Mouse (Mus musculus) heart, embryonic 15.5 days (tissue): Measurements from ENCODE around the gene Cnpy2. TPM values are rescaled to one million over a fixed set of nuclear protein-coding genes. Genes with fewer than 3 reads are reported as not detected.
A peak's percentile ranks its signal among the peaks of the same experiment; 100 is the strongest.
"Not testable (repeated sequence)": the region's sequence is repeated elsewhere in the genome, so short reads cannot be mapped to it uniquely, and the experiment has no call there.

Source experiments
- ATAC-seq: fragments of 200-750 bp; cut with Nextera tagmentation; replicated peaks from 2 replicates; pipeline ENCODE4 v1.8.0; 2017; ENCODE audit warnings: low read depth, moderate TSS enrichment; ENCODE audit not compliant: insufficient number of reproducible peaks, insufficient read depth, low FRiP score
- H3K27ac ChIP-seq: fragments of 300-500 bp; sonication (generic); 2 replicates; pipeline ENCODE4 v1.5.1; 2015; ENCODE audit warnings: mild to moderate bottlenecking, inconsistent platforms
- H3K27me3 ChIP-seq: fragments of 300-500 bp; sonication (generic); 2 replicates; pipeline ENCODE4 v1.6.1; 2015; ENCODE audit warnings: inconsistent platforms
- H3K36me3 ChIP-seq: fragments of 300-500 bp; sonication (generic); 2 replicates; pipeline ENCODE4 v1.6.1; 2015; ENCODE audit warnings: mild to moderate bottlenecking, inconsistent platforms
- H3K4me1 ChIP-seq: fragments of 300-500 bp; sonication (generic); replicated peaks from 2 replicates; pipeline ENCODE4 v1.6.1; 2015; ENCODE audit warnings: inconsistent platforms
- H3K4me2 ChIP-seq: fragments of 300-500 bp; sonication (generic); 2 replicates; pipeline ENCODE4 v1.6.1; 2015; ENCODE audit warnings: inconsistent platforms, mild to moderate bottlenecking, moderate library complexity
- H3K4me3 ChIP-seq: fragments of 300-500 bp; sonication (generic); 2 replicates; pipeline ENCODE4 v1.5.1; 2015; ENCODE audit warnings: mild to moderate bottlenecking, inconsistent platforms
- H3K9ac ChIP-seq: fragments of 300-500 bp; sonication (generic); 2 replicates; pipeline ENCODE4 v1.6.1; 2015; ENCODE audit warnings: mild to moderate bottlenecking, inconsistent platforms
- H3K9me3 ChIP-seq: fragments of 300-500 bp; sonication (generic); replicated peaks from 2 replicates; pipeline ENCODE4 v1.6.1; 2016; ENCODE audit warnings: inconsistent platforms
- WGBS: fragments of 180-500 bp; shearing (Covaris S2); methylation state at CpG from one replicate; pipeline ENCODE4 v1.1.7; 2015; ENCODE audit warnings: mixed read lengths; 5-methylcytosine and 5-hydroxymethylcytosine counted together
- polyA plus RNA-seq: library from polyadenylated mRNA; unstranded; fragments of >200 nt; fragmentation: Nextera tagmentation; extraction: Ambion mirVana; gene quantifications from 2 replicates; pipeline ENCODE4 v1.2.1, GENCODE M21; 2015

The Cnpy2 gene
- polyA plus RNA-seq = 186 and 213 TPM in 2 replicates

DNA sequence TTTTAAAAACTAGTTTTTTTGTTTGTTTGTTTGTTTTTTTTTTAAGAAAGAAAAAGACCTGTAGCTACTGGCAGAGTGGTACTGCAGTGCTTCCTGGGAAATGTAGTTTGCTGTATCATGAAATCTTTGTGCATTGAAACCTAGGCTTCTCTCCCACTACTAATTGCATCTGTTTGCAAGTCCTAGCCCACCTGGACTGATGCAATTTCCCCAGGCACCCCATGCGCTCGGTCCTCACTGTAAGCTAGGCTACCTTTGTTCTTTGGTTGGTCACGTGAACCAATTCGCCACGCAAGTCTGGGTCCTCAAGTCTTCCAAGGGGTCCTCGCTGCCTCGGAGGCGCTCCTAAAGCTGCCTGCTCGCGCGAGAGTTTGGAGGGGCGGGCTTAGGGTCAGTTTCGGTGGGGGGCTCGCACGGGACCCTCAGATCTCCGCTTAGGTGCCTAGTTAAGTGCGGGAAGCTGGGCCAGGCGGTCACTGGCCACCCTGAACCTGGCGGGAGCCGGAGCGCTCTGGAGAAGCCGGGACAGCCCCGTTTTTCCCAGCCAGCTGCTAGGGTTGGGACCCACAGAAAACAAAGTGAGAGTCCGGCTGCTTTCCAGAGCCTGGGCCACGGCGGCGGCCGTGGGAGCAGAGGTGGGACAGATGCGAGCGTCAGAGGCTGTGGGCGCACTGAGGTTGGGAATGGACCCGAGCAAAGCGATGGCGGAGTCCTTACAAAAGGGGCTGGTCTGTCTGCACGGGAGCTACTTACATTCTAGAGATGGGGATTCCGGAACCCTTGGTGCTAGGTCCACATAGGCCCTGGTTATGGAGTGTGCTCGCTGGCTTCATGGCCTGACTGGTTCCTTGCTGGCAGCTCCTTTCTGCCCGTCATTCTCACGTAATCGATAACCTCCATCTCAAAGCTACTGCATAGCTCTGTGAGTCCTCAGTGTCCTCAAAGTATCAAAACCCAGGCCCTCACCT lies at the start of gene Cnpy2:
Cnpy2 (plus strand) TSS at position 319 of the 968 bp plus-strand sequence.
- H3K4me3 ChIP-seq = peak within 1 kb of the TSS; percentile 91
- peaks cover 24% of the 10 kb centered on the region for H3K4me1 ChIP-seq
- peak within 1 kb of the TSS; percentile 98 for H3K9ac ChIP-seq
- H3K36me3 ChIP-seq = peaks cover 56% of the 10 kb centered on the region
- peak within 1 kb of the TSS; percentile 96 for H3K27ac ChIP-seq
- ATAC-seq = peak; percentile 89
- H3K27me3 ChIP-seq = no peaks in the 10 kb centered on the region
- no peaks in the 10 kb centered on the region for H3K9me3 ChIP-seq
- H3K4me2 ChIP-seq = peak within 1 kb of the TSS; percentile 85
- 0% methylated on average over 40 of the region's 40 CpGs for WGBS

DNA sequence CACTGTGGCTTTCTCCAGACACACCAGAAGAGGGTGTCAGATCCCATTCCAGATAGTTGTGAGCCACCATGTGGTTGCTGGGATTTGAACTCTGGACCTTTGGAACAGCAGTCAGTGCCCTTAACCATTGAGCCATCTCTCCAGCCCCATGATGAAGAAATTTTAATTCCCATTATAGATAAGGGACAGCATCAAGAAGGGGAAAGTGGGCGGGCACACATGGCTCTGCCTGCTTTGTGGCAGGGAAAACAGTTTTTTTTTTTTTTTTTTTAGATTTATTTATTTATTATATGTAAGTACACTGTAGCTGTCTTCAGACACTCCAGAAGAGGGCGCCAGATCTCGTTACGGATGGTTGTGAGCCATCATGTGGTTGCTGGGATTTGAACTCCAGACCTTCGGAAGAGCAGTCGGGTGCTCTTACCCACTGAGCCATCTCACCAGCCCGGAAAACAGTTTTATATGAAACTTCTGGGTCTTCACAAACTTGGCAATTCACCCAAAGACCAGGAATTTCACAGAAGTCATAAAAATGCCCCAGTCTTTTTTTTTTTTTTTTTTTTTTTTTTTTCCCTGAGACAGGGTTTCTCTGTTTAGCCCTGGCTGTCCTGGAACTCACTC lies 49.3 kb upstream of the Cnpy2 start:
- H3K4me3 ChIP-seq, H3K27ac ChIP-seq, H3K9me3 ChIP-seq, H3K4me1 ChIP-seq, H3K27me3 ChIP-seq, H3K36me3 ChIP-seq, H3K4me2 ChIP-seq, H3K9ac ChIP-seq, ATAC-seq: not testable (repeated sequence)
- WGBS = 93% methylated on average over 6 of the region's 7 CpGs

DNA sequence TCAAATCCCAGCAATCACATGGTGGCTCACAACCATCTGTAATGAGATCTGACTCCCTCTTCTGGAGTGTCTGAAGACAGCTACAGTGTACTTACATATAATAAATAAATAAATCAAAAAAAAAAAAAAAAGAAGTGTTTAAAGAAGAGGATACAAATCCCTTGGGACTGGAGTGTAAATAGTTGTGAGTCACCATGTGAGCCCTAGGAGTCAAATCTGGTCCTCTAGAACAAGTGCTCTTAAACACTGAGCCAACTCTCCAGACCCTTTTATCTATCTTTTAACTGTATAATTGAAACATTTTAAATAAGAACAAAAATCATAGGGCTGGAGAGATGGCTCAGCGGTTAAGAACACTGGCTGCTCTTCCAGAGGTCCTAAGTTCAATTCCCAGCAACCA lies 46.9 kb upstream of the Cnpy2 start:
- H3K4me3 ChIP-seq, H3K9me3 ChIP-seq, ATAC-seq, H3K27me3 ChIP-seq, H3K4me1 ChIP-seq, H3K4me2 ChIP-seq, H3K9ac ChIP-seq, H3K27ac ChIP-seq: not testable (repeated sequence)
- 95% methylated on average over 1 of the region's 1 CpGs for WGBS
- H3K36me3 ChIP-seq = peaks cover 19% of the 10 kb centered on the region

DNA sequence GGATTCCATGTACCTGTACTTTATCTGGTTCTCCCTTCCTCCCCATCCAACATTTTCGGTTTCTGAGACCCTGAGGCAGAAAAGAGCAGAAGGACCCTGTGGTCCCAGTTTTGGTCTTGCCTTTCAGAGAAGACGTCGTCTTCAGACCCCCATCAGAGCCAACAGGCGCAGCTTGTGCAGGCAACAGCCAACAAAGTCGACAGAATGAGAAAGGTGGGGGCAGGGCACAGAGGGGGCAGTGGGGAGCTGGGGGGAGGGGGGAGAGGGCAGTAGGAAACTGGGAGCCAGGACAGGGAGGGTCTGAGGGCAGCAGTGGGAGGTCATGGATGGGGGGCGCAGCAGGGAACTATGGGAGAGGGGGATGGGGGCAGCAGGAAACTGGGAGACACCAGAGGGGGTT lies 44.1 kb upstream of the Cnpy2 start:
- no peak for ATAC-seq
- Histone ChIP-seq H3K9ac (no peak overlapping the region), H3K27me3 (no peaks in the 10 kb centered on the region), H3K4me1 (peaks cover 3% of the 10 kb centered on the region; the same call in 1 of the 2 replicates), H3K4me3 (no peak overlapping the region), H3K36me3 (peaks cover 44% of the 10 kb centered on the region), H3K4me2 (no peak overlapping the region), H3K9me3 (no peaks in the 10 kb centered on the region), H3K27ac (no peak overlapping the region)
- WGBS = 58% methylated on average over 6 of the region's 6 CpGs

DNA sequence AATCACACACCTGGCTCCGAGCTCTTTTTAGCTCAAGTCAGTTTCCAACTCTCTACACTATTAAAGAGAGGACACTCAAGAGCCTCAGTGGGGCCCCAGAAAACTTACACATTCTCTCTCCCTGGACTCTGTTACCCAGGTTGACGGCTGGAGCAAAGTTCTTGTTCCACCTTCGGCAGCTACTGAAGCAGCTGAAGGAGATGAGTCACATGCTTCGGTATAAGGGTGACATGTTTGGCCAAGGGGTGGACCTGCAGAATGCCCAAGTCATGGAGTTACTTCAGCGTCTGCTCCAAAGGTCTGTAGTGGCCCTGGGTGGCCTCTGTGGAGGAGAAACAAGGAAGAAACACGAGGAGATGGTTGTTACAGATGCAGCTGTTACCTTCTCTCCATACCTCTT lies 41.3 kb upstream of the Cnpy2 start:
- peaks cover 59% of the 10 kb centered on the region for H3K36me3 ChIP-seq
- H3K4me1 ChIP-seq = no peaks in the 10 kb centered on the region
- ATAC-seq = no peak
- no peaks in the 10 kb centered on the region for H3K27me3 ChIP-seq
- H3K9me3 ChIP-seq = no peaks in the 10 kb centered on the region
- no peak overlapping the region for H3K4me3 ChIP-seq
- no peak overlapping the region for H3K4me2 ChIP-seq
- WGBS = 83% methylated on average over 6 of the region's 6 CpGs
- no peak overlapping the region for H3K27ac ChIP-seq
- no peak overlapping the region for H3K9ac ChIP-seq

DNA sequence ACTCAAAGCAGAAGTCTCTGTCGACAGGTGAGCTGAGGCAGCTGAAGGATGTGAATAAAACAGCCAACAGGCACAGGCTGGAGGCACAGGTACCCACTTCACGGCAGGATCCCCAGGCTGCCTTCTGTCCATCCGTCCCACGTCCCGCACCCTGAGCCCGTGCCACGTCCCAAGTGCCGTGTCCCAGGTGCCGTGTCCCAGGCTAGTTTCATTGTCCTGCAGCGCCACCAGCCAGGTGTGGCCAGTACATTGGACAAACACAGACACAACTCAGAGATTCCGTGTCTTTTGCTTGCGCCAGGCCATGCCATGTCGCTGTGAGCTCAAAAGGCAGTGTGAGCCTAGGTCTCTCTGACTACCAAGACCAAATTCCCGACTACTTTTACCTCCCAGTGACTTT lies 40.6 kb upstream of the Cnpy2 start:
- ATAC-seq = no peak
- no peak overlapping the region for H3K9ac ChIP-seq
- H3K4me1 ChIP-seq = no peaks in the 10 kb centered on the region
- peaks cover 58% of the 10 kb centered on the region for H3K36me3 ChIP-seq
- H3K27me3 ChIP-seq = no peaks in the 10 kb centered on the region
- H3K9me3 ChIP-seq = no peaks in the 10 kb centered on the region
- WGBS = 86% methylated on average over 14 of the region's 14 CpGs
- H3K4me3 ChIP-seq = no peak overlapping the region
- no peak overlapping the region for H3K27ac ChIP-seq
- no peak overlapping the region for H3K4me2 ChIP-seq

DNA sequence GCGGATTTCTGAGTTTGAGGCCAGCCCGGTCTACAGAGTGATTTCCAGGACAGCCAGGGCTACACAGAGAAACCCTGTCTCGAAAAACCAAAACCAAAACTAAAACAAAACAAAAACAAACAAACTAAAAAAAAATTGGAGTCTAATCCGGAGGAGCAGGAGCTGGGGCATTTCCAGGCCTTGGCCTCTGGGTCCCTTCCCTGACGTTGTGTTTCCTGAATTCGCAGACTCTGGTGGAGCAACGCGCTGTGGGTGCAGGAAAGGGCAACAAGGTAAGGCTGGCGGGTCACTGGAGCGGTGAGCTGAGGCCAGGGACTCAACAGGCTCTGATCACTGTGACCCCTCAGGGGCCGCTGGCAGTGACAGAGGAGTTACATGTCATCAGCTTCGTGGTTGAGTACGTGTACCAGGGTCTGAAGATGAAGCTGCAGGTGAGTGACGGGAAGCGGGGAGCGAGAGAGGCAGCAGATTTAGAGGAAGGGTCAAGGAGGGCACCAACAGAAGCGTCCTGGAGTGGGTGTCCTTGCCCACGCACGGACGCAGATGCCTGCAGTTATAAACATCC lies 39.3 kb upstream of the Cnpy2 start:
- Histone ChIP-seq H3K27ac (no peak overlapping the region), H3K4me3 (no peak overlapping the region), H3K9me3 (no peaks in the 10 kb centered on the region), H3K9ac (no peak overlapping the region), H3K4me2 (no peak overlapping the region), H3K27me3 (no peaks in the 10 kb centered on the region), H3K4me1 (no peaks in the 10 kb centered on the region), H3K36me3 (peaks cover 65% of the 10 kb centered on the region)
- WGBS = 85% methylated on average over 20 of the region's 20 CpGs
- ATAC-seq = no peak

DNA sequence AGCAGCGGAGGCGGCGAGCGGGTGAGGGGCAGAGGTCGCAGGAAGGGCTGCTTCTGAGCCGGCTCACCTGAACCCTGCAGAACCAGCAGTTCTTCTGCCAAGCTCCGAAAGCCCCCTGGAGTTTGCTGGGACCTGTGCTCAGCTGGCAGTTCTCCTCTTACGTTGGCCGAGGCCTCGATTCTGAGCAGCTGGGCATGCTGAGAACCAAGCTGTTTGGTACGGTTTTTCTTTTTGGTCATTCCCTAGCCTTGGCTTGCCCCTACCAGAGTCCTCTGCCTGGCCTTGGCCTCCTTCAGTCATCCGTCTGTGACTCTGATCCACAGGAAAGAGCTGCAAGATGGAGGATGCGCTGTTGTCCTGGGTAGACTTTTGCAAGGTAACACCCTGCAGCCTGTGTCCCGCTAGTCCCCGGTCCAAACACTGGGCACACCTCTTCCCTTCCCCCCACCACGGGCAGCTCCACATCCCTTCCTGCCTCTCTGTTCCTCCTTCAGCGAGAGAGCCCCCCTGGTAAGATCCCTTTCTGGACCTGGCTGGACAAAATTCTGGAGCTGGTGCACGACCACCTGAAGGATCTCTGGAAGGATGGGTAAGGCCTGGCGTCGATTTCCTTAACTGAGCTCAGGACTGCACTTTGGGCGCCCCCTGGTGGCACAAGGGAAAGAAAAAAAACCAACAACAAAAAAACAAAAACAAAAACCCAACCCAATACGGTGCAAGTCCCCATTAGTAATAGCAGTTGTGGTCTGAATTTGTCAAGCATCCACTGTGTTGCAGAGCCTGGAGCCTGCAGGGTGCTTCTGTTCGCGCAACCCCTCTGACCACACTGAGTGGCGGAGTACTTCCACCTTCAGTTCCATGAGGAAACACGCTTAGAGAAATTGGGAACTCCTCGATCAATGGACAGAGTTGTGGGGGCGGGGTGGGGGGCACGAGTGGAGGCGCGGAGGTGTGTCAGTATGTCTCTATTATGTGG lies 38.4 kb upstream of the Cnpy2 start:
- Histone ChIP-seq H3K9me3 (no peaks in the 10 kb centered on the region), H3K4me3 (no peak overlapping the region), H3K4me2 (no peak overlapping the region), H3K27me3 (no peaks in the 10 kb centered on the region), H3K4me1 (no peaks in the 10 kb centered on the region), H3K27ac (no peak overlapping the region), H3K36me3 (peaks cover 67% of the 10 kb centered on the region), H3K9ac (no peak overlapping the region)
- 65% methylated on average over 31 of the region's 31 CpGs for whole genome bisulfite sequencing
- no peak for ATAC-seq

DNA sequence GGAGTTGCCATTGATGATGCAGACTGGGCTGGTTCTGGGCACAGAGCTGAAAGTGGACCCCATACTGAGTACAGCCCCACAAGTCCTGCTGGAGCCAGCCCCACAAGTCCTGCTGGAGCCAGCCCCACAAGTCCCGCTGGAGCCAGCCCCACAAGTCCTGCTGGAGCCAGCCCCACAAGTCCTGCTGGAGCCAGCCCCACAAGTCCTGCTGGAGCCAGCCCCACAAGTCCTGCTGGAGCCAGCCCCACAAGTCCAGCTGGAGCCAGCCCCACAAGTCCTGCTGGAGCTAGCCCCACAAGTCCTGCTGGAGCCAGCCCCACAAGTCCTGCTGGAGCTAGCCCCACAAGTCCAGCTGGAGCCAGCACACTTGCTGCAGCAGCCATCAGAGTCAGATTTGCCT lies 31.7 kb upstream of the Cnpy2 start:
- not testable (repeated sequence) for H3K27me3 ChIP-seq, H3K4me3 ChIP-seq, H3K9me3 ChIP-seq, H3K9ac ChIP-seq, H3K4me2 ChIP-seq, ATAC-seq, H3K4me1 ChIP-seq, H3K27ac ChIP-seq
- peaks cover 34% of the 10 kb centered on the region for H3K36me3 ChIP-seq
- 73% methylated on average over 1 of the region's 1 CpGs for WGBS

DNA sequence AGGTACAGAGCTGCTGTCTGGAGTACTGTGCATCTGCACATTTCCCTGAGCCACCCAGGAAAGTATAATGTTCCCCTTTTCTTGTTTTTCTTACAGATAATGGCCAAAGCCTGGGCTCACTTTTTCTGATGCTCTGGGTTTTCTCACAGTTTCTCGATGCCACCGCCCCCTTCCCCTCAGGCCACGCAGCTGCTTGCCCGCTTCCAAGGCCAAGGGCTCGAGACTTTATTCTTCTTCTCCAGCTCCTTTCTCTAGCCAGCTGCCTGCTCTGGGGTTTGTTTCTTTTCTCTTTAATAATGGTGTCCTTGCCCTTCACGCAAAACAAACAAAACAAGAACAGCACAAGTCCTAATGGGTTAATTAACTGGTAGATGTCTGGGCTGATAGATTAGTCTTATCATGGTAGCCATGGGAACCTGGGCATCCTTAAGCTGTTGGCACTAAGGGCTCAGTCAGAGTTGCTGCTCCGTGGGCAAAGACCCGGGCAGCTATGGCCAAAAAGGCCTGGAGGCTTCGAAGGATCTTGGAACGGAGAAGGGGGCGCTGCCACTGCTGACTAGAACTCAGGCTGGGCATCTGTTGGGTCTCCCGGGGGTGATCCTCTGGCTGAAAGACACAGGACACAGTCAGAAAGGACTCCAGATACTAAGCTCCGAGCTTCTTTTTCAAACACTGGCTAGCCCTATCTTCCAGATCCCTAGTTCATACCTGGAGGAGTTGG lies 25.7 kb upstream of the Cnpy2 start:
- H3K27me3 ChIP-seq = no peaks in the 10 kb centered on the region
- H3K27ac ChIP-seq = peak overlapping the region; percentile 79
- H3K9me3 ChIP-seq = no peaks in the 10 kb centered on the region
- peak overlapping the region; percentile 45 for H3K4me2 ChIP-seq
- H3K4me1 ChIP-seq = peaks cover 20% of the 10 kb centered on the region
- H3K36me3 ChIP-seq = peaks cover 10% of the 10 kb centered on the region
- 0 out of 2 replicates have a peak overlapping the region, but pooled peaks have one; percentile 7 for H3K9ac ChIP-seq
- WGBS = 67% methylated on average over 13 of the region's 13 CpGs
- no peak for ATAC-seq
- no peak overlapping the region for H3K4me3 ChIP-seq
